Mouse (Mus musculus) CH12.LX (cell line): ENCODE results near the gene Susd3. TPM values are rescaled to one million over a fixed set of nuclear protein-coding genes. Genes with fewer than 3 reads are reported as not detected.

Source experiments
- DNase-seq: peaks from one replicate; pipeline ENCODE4 v3.0.0-alpha.2; 2013; ENCODE audit errors: extremely low read depth
- H3K27ac ChIP-seq: 2 replicates; pipeline ENCODE4 v1.5.1; 2012; ENCODE audit warnings: low read depth, mild to moderate bottlenecking, control low read depth, moderate library complexity; ENCODE audit not compliant: insufficient read depth
- H3K27me3 ChIP-seq: replicated peaks from 2 replicates; pipeline ENCODE3; 2012; ENCODE audit warnings: inconsistent platforms
- H3K36me3 ChIP-seq, 2 experiments: replicated peaks in 1 of 2; 2 replicates each; pipeline versions ENCODE3 to v1.6.1; 2012; ENCODE audit warnings: inconsistent platforms in 1 of 2, low read length in 1 of 2, mild to moderate bottlenecking in 1 of 2, mixed read lengths in 1 of 2, moderate library complexity in 1 of 2; ENCODE audit not compliant: control insufficient read depth in 1 of 2, insufficient read depth in 1 of 2
- H3K4me1 ChIP-seq, 2 experiments: 2 replicates each; pipeline ENCODE4 v1.6.1; 2012; ENCODE audit warnings: inconsistent platforms in 1 of 2, moderate library complexity in 1 of 2; ENCODE audit not compliant: insufficient read depth in 2 of 2, control insufficient read depth in 1 of 2
- H3K4me2 ChIP-seq: 2 replicates; pipeline ENCODE4 v1.6.1; 2012; ENCODE audit warnings: low read depth, mild to moderate bottlenecking, control low read depth; ENCODE audit not compliant: poor library complexity, insufficient read depth, severe bottlenecking
- H3K4me3 ChIP-seq, 3 experiments: fragments of 150-350 bp in 1 of 3; sonication (generic) in 1 of 3; replicated peaks in 1 of 3; 2 replicates each; pipeline versions ENCODE3 to v1.5.1; 2011 to 2012; ENCODE audit warnings: low read depth in 2 of 3, low read length in 2 of 3, mild to moderate bottlenecking in 2 of 3, moderate library complexity in 2 of 3, control low read depth in 1 of 3, improper control_type of control experiment in 1 of 3, inconsistent platforms in 1 of 3, mixed read lengths in 1 of 3; ENCODE audit not compliant: poor library complexity in 1 of 3
- H3K79me2 ChIP-seq: replicated peaks from 2 replicates; pipeline ENCODE4 v1.6.1; 2012; ENCODE audit warnings: mild to moderate bottlenecking, moderate library complexity; ENCODE audit not compliant: control insufficient read depth, poor library complexity, insufficient read depth, severe bottlenecking; ENCODE audit errors: extremely low read depth
- H3K9ac ChIP-seq: 2 replicates; pipeline ENCODE4 v1.6.1; 2012; ENCODE audit warnings: low read depth, mild to moderate bottlenecking, control low read depth, moderate library complexity; ENCODE audit not compliant: insufficient read depth
- H3K9me3 ChIP-seq: replicated peaks from 2 replicates; pipeline ENCODE3; 2012; ENCODE audit warnings: low read length, inconsistent platforms, mixed read lengths
- CHD1 ChIP-seq: IDR thresholded peaks from 2 replicates; pipeline ENCODE4 v1.6.1; 2012; ENCODE audit warnings: low read depth, low read length, improper control_type of control experiment, inconsistent platforms
- CTCF ChIP-seq, 2 experiments: IDR thresholded peaks in 1 of 2; conservative IDR thresholded peaks in 1 of 2; 2 replicates each; pipeline ENCODE4 v1.5.1; 2011 to 2012; ENCODE audit warnings: low read depth in 2 of 2, low read length in 2 of 2, improper control_type of control experiment in 1 of 2, inconsistent platforms in 1 of 2, mild to moderate bottlenecking in 1 of 2, moderate library complexity in 1 of 2
- E2F4 ChIP-seq: IDR thresholded peaks from 2 replicates; pipeline ENCODE4 v1.6.1; 2011; ENCODE audit warnings: low read depth, low read length, improper control_type of control experiment; ENCODE audit not compliant: insufficient replicate concordance
- ELF1 ChIP-seq: IDR thresholded peaks from 2 replicates; pipeline ENCODE4 v1.6.1; 2014; ENCODE audit warnings: low read depth, mild to moderate bottlenecking, inconsistent platforms, low read length, improper control_type of control experiment
- ETS1 ChIP-seq: conservative IDR thresholded peaks from 2 replicates; pipeline ENCODE4 v1.6.1; 2012; ENCODE audit warnings: low read depth, mild to moderate bottlenecking, inconsistent platforms, low read length, improper control_type of control experiment, moderate library complexity
- HCFC1 ChIP-seq: IDR thresholded peaks from 2 replicates; pipeline ENCODE4 v1.6.1; 2012; ENCODE audit warnings: low read depth, mild to moderate bottlenecking, inconsistent platforms, low read length, improper control_type of control experiment
- IRF4 ChIP-seq: IDR thresholded peaks from 2 replicates; pipeline ENCODE4 v1.6.1; 2014; ENCODE audit warnings: low read depth, mild to moderate bottlenecking, inconsistent platforms, low read length, improper control_type of control experiment
- JUND ChIP-seq: conservative IDR thresholded peaks from 2 replicates; pipeline ENCODE4 v1.6.1; 2011; ENCODE audit warnings: low read depth, low read length, improper control_type of control experiment
- MAFK ChIP-seq: IDR thresholded peaks from 2 replicates; pipeline ENCODE4 v1.6.1; 2011; ENCODE audit warnings: low read length, improper control_type of control experiment; ENCODE audit not compliant: insufficient replicate concordance
- MAX ChIP-seq: IDR thresholded peaks from 2 replicates; pipeline ENCODE4 v1.6.1; 2011; ENCODE audit warnings: low read length, improper control_type of control experiment
- MAZ ChIP-seq: IDR thresholded peaks from 2 replicates; pipeline ENCODE4 v1.6.1; 2012; ENCODE audit warnings: low read depth, mild to moderate bottlenecking, inconsistent platforms, low read length, improper control_type of control experiment, moderate library complexity
- MXI1 ChIP-seq: IDR thresholded peaks from 2 replicates; pipeline ENCODE4 v1.6.1; 2011; ENCODE audit warnings: mild to moderate bottlenecking, low read depth, low read length, improper control_type of control experiment
- NELFE ChIP-seq: IDR thresholded peaks from 2 replicates; pipeline ENCODE4 v1.6.1; 2011; ENCODE audit warnings: low read depth, low read length, improper control_type of control experiment
- NRF1 ChIP-seq: IDR thresholded peaks from 2 replicates; pipeline ENCODE4 v1.6.1; 2014; ENCODE audit warnings: low read depth, mild to moderate bottlenecking, inconsistent platforms, low read length, improper control_type of control experiment, moderate library complexity
- POLR2A ChIP-seq: IDR thresholded peaks from 2 replicates; pipeline ENCODE4 v1.6.1; 2011; ENCODE audit warnings: low read depth, mild to moderate bottlenecking, improper control_type of control experiment, low read length
- POLR2AphosphoS2 ChIP-seq: IDR thresholded peaks from 2 replicates; pipeline ENCODE4 v1.6.1; 2011; ENCODE audit warnings: low read depth, low read length, improper control_type of control experiment
- SMC3 ChIP-seq: IDR thresholded peaks from 2 replicates; pipeline ENCODE4 v1.6.1; 2011; ENCODE audit warnings: low read depth, low read length, improper control_type of control experiment
- TCF12 ChIP-seq: IDR thresholded peaks from 2 replicates; pipeline ENCODE4 v1.6.1; 2014; ENCODE audit warnings: low read depth, mild to moderate bottlenecking, inconsistent platforms, low read length, improper control_type of control experiment
- USF1 ChIP-seq: IDR thresholded peaks from 2 replicates; pipeline ENCODE4 v1.6.1; 2014; ENCODE audit warnings: low read depth, mild to moderate bottlenecking, inconsistent platforms, low read length, improper control_type of control experiment
- USF2 ChIP-seq: conservative IDR thresholded peaks from 2 replicates; pipeline ENCODE4 v1.6.1; 2011; ENCODE audit warnings: low read depth, low read length, improper control_type of control experiment
- ZC3H11A ChIP-seq: IDR thresholded peaks from 2 replicates; pipeline ENCODE4 v1.6.1; 2012; ENCODE audit warnings: low read depth, mild to moderate bottlenecking, inconsistent platforms, low read length, improper control_type of control experiment
- ZKSCAN1 ChIP-seq: IDR thresholded peaks from 2 replicates; pipeline ENCODE4 v1.6.1; 2012; ENCODE audit warnings: low read depth, inconsistent platforms, low read length, improper control_type of control experiment, borderline replicate concordance
- ZMIZ1 ChIP-seq: IDR thresholded peaks from 2 replicates; pipeline ENCODE4 v1.6.1; 2012; ENCODE audit warnings: low read depth, mild to moderate bottlenecking, inconsistent platforms, low read length, improper control_type of control experiment
- dilution Hi-C: fragments of 300-500 bp; cut with MboI; formaldehyde crosslinking; loops from 2 replicates; pipeline ENCODE4 v1.14.3; 2020; ENCODE audit warnings: low sequenced_read_pairs; ENCODE audit not compliant: extremely low pct_unique_long_range_greater_than_20kb, extremely low pct_ligation_motif_present
- in situ Hi-C: fragments of 300-500 bp; cut with MboI; formaldehyde crosslinking; loops from 3 replicates; pipeline ENCODE4 v1.14.3; 2019; ENCODE audit warnings: low sequenced_read_pairs, low pct_ligation_motif_present, low pct_unique_long_range_greater_than_20kb, mixed read lengths
- polyA plus RNA-seq: library from polyadenylated mRNA; unstranded; fragments of >175 nt; gene quantifications from 2 replicates; pipeline ENCODE4 v1.2.1, GENCODE M21; 2012; ENCODE audit warnings: low read depth; ENCODE audit not compliant: insufficient read length
- total RNA-seq, 2 experiments: library from RNA; depleted of rRNA; stranded (reverse); fragments of 300-350 nt in 1 of 2; fragments of >200 nt in 1 of 2; gene quantifications; 2 replicates each; pipeline ENCODE4 v1.2.3; 2012 to 2014

Susd3 gene
- total and polyA plus RNA-seq, 3 experiments: 6.0 to 19.0 (median 12.0) TPM

DNA sequence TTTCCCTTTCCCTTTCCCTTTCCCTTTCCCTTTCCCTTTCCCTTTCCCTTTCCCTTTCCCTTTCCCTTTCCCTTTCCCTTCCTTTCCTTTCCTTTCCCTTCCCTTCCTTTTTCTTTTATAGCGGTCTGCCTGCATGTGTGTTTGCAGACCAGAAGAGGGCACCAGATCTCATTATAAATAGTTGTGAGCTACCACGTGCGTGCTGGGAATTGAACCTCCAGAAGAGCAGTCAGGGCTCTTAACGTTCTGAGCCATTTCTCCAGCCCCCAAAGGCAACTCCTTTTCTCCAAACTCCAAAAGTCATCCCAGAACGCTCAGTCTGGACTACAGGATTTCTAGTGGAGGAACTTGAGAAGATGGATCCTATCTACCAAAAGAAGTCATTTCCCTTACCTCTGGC, 27.6 kb downstream of the Susd3 start:
- Histone ChIP-seq H3K27me3 (peaks cover 16% of the 10 kb centered on the region), H3K4me2 (no peak overlapping the region), H3K9ac (no peak overlapping the region), H3K79me2 (no peaks in the 10 kb centered on the region), H3K4me3 (no peak overlapping the region), H3K9me3 (peaks cover 5% of the 10 kb centered on the region), H3K36me3 (no peaks in the 10 kb centered on the region), H3K4me1 (peaks cover 8 to 31% of the 10 kb centered on the region in 2 experiments), H3K27ac (no peak overlapping the region)
- dilution Hi-C loops: no loop called here
- in situ Hi-C loops: no loop called here
- TF ChIP-seq CTCF (conservative IDR thresholded peaks at IDR 0.05 in 1 of 2, IDR thresholded peaks at IDR 0.05 in 1 of 2; ENCODE audit: low read depth in 2 of 2, low read length in 2 of 2): peak in 1 of 2 experiments; percentile 27; a peak in 2 of 4 replicates
- no peak for TF ChIP-seq SMC3
- no peak for DNase-seq

DNA sequence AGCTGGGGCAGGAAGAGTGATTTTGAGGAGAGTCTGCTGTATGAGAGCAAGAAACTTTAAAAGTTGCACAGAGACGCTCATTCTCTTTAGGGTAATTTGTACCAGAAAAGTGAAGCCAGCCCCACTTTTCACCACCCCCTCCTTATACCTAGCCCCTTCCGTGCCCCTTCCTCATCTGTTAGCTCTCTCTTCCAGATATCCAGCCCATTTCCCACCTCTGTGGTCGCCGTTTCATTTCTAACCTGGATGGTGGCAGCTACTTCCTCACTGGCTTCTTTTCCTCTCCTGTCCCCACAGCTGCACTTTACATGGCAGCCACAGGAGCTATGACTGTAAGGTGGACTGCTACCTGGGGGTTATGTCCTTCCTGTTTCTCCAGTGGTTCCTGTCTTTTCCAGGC, 29.1 kb downstream of the Susd3 start:
- H3K27me3 ChIP-seq: peaks cover 27% of the 10 kb centered on the region

DNA sequence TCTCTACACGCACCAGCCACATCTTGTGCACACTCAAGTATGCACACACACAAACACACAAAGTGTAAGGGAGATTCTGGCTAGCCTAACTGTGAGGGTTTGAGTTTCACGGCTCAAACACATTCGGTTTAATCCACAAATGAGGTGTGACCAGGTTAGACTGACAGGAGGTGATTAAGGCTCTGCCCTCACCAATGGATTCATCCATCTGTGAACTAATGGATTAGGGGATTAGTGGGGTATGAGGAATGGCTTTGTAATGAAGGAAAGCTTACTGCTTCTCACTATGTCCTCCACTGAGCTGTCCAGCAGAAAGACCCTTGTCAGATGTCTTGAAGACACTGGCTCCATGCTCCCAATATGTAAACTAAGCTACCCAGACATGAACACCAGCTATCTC, 29.9 kb downstream of the Susd3 start:
- no peak for TF ChIP-seq MXI1
- no peak for TF ChIP-seq JUND
- TF ChIP-seq ELF1: no peak
- TF ChIP-seq NELFE: no peak
- TF ChIP-seq IRF4: no peak
- no peak for TF ChIP-seq TCF12
- no peak for TF ChIP-seq USF1
- no peak for TF ChIP-seq ZKSCAN1
- TF ChIP-seq CHD1: no peak
- no peak for TF ChIP-seq ZC3H11A
- no peak for TF ChIP-seq MAX
- TF ChIP-seq POLR2AphosphoS2: no peak
- TF ChIP-seq NRF1: no peak
- no peak for TF ChIP-seq E2F4
- TF ChIP-seq USF2: no peak
- TF ChIP-seq ZMIZ1: no peak
- no peak for TF ChIP-seq ETS1
- dilution Hi-C loops: no loop called here
- Histone ChIP-seq H3K9me3 (peaks cover 5% of the 10 kb centered on the region), H3K4me1 (peaks cover 0 to 21% of the 10 kb centered on the region in 2 experiments; a peak in 2 of 4 replicates), H3K27me3 (peaks cover 27% of the 10 kb centered on the region), H3K4me3 (no peak overlapping the region), H3K27ac (no peak overlapping the region), H3K9ac (no peak overlapping the region), H3K4me2 (no peak overlapping the region), H3K36me3 (no peaks in the 10 kb centered on the region), H3K79me2 (no peaks in the 10 kb centered on the region)
- in situ Hi-C loops: no loop called here
- DNase-seq: no peak

More for the DNA sequence above, 29.1 kb downstream of the Susd3 start:
- in situ Hi-C loops (no loop called here), dilution Hi-C loops (no loop called here)
- Histone ChIP-seq H3K27ac (no peak overlapping the region), H3K36me3 (no peaks in the 10 kb centered on the region), H3K4me3 (no peak overlapping the region), H3K4me2 (no peak overlapping the region), H3K9ac (no peak overlapping the region), H3K9me3 (peaks cover 5% of the 10 kb centered on the region), H3K4me1 (peaks cover 2 to 25% of the 10 kb centered on the region in 2 experiments; a peak in 3 of 4 replicates), H3K79me2 (no peaks in the 10 kb centered on the region)
- TF ChIP-seq ELF1: no peak
- TF ChIP-seq JUND: no peak
- TF ChIP-seq IRF4: no peak
- no peak for TF ChIP-seq HCFC1
- no peak for TF ChIP-seq MAFK
- TF ChIP-seq MAZ: no peak
- TF ChIP-seq ZKSCAN1: no peak
- TF ChIP-seq POLR2A: no peak
- TF ChIP-seq CHD1: no peak
- TF ChIP-seq TCF12: no peak
- no peak for TF ChIP-seq E2F4
- no peak for TF ChIP-seq CTCF (conservative IDR thresholded peaks at IDR 0.05 in 1 of 2, IDR thresholded peaks at IDR 0.05 in 1 of 2; ENCODE audit: low read depth in 2 of 2, low read length in 2 of 2)
- DNase-seq: no peak
